Mouse (Mus musculus) left cerebral cortex, adult 2 months (tissue): ENCODE data around the gene Cdk8. TPM values are rescaled to one million over a fixed set of nuclear protein-coding genes. Genes with fewer than 3 reads are reported as not detected.

Source experiments
- DNase-seq, 2 experiments: peaks; one replicate each; pipeline ENCODE4 v3.0.0; 2021 to 2022; ENCODE audit warnings: low spot score in 2 of 2, mixed read lengths in 1 of 2; ENCODE audit errors: extremely low spot score in 1 of 2
- H3K27ac ChIP-seq: fragments of 200-600 bp; 2 replicates; pipeline ENCODE4 v1.8.1; 2022
- H3K4me3 ChIP-seq: fragments of 200-600 bp; 2 replicates; pipeline ENCODE4 v1.8.1; 2022
- CTCF ChIP-seq: fragments of 200-600 bp; IDR thresholded peaks from 2 replicates; pipeline ENCODE4 v1.8.1; 2022; ENCODE audit warnings: antibody characterized with exemption, mild to moderate bottlenecking, moderate library complexity
- intact Hi-C: fragments of 180-260 bp; cut with DNase I; formaldehyde crosslinking; loops from one replicate; pipeline ENCODE4 v1.15.1; 2025
- total RNA-seq, 2 experiments: library from RNA; stranded (reverse); gene quantifications; 2 replicates each; pipeline ENCODE4 v1.2.3; 2021

Gene Cdk8
- total RNA-seq, 2 experiments from 2014 or later: 42.6 to 44.0 TPM

- intact Hi-C loops: loop anchor here (5.0 kb wide), 2 partner anchors 38 to 53 kb away; no protein-coding TSS in a partner anchor
- H3K4me3 ChIP-seq: no peak overlapping the region
- no peak for DNase-seq
- no peak overlapping the region for H3K27ac ChIP-seq
- no peak for TF ChIP-seq CTCF
Measured at GRCm38 (mm10) chr5:146234336-146234735, 3.3 kb downstream of the Cdk8 start.

GRCm38 (mm10) chr5:146238274-146238673 lies 7.2 kb downstream of the Cdk8 start:
- intact Hi-C loops: no loop called here
- DNase-seq: no peak
- Histone ChIP-seq H3K27ac (no peak overlapping the region), H3K4me3 (no peak overlapping the region)
- no peak for TF ChIP-seq CTCF

- no peak overlapping the region for H3K4me3 ChIP-seq
- intact Hi-C loops: no loop called here
- no peak for TF ChIP-seq CTCF
- DNase-seq: no peak
- no peak overlapping the region for H3K27ac ChIP-seq
Measured at GRCm38 (mm10) chr5:146240771-146241170, 9.7 kb downstream of the Cdk8 start.

GRCm38 (mm10) chr5:146241202-146241601 lies 10.2 kb downstream of the Cdk8 start:
- no peak overlapping the region for H3K4me3 ChIP-seq
- DNase-seq: no peak
- no peak for TF ChIP-seq CTCF
- intact Hi-C loops: no loop called here
- no peak overlapping the region for H3K27ac ChIP-seq

- DNase-seq: no peak
- Histone ChIP-seq H3K4me3 (no peak overlapping the region), H3K27ac (no peak overlapping the region)
- no peak for TF ChIP-seq CTCF
- intact Hi-C loops: no loop called here
Measured at GRCm38 (mm10) chr5:146245193-146245592, 14.2 kb downstream of the Cdk8 start.

GRCm38 (mm10) chr5:146245646-146246370 lies 14.8 kb downstream of the Cdk8 start:
- intact Hi-C loops: no loop called here
- Histone ChIP-seq H3K4me3 (no peak overlapping the region), H3K27ac (no peak overlapping the region)
- no peak for TF ChIP-seq CTCF
- no peak for DNase-seq

GRCm38 (mm10) chr5:146246386-146246785 lies 15.4 kb downstream of the Cdk8 start:
- Histone ChIP-seq H3K4me3 (no peak overlapping the region), H3K27ac (no peak overlapping the region)
- no peak for TF ChIP-seq CTCF
- intact Hi-C loops: no loop called here
- no peak for DNase-seq

GRCm38 (mm10) chr5:146247709-146248108 lies 16.7 kb downstream of the Cdk8 start:
- no peak overlapping the region for H3K4me3 ChIP-seq
- intact Hi-C loops: no loop called here
- DNase-seq: no peak
- no peak overlapping the region for H3K27ac ChIP-seq
- TF ChIP-seq CTCF: no peak

GRCm38 (mm10) chr5:146248746-146249145 lies 17.7 kb downstream of the Cdk8 start:
- DNase-seq: no peak
- intact Hi-C loops: no loop called here
- no peak overlapping the region for H3K4me3 ChIP-seq
- no peak for TF ChIP-seq CTCF
- no peak overlapping the region for H3K27ac ChIP-seq

- no peak for TF ChIP-seq CTCF
- Histone ChIP-seq H3K27ac (no peak overlapping the region), H3K4me3 (no peak overlapping the region)
- DNase-seq: no peak
- intact Hi-C loops: no loop called here
Measured at GRCm38 (mm10) chr5:146250369-146251075, 19.5 kb downstream of the Cdk8 start.

- no peak for DNase-seq
- intact Hi-C loops: no loop called here
- no peak for TF ChIP-seq CTCF
- Histone ChIP-seq H3K27ac (no peak overlapping the region), H3K4me3 (no peak overlapping the region)
Measured at GRCm38 (mm10) chr5:146251663-146252429, 20.8 kb downstream of the Cdk8 start.

- no peak for DNase-seq
- Histone ChIP-seq H3K27ac (no peak overlapping the region), H3K4me3 (no peak overlapping the region)
- no peak for TF ChIP-seq CTCF
- intact Hi-C loops: no loop called here
Measured at GRCm38 (mm10) chr5:146253644-146254043, 22.6 kb downstream of the Cdk8 start.
